Mouse (Mus musculus): ENCODE measurements at regions not wholly inside any gene's neighbourhood (a gene's known extent, or its start where the extent isn't known, plus 50 kb on each side); places are given as distances from the start of the nearest gene placed in this dataset.

DNA sequence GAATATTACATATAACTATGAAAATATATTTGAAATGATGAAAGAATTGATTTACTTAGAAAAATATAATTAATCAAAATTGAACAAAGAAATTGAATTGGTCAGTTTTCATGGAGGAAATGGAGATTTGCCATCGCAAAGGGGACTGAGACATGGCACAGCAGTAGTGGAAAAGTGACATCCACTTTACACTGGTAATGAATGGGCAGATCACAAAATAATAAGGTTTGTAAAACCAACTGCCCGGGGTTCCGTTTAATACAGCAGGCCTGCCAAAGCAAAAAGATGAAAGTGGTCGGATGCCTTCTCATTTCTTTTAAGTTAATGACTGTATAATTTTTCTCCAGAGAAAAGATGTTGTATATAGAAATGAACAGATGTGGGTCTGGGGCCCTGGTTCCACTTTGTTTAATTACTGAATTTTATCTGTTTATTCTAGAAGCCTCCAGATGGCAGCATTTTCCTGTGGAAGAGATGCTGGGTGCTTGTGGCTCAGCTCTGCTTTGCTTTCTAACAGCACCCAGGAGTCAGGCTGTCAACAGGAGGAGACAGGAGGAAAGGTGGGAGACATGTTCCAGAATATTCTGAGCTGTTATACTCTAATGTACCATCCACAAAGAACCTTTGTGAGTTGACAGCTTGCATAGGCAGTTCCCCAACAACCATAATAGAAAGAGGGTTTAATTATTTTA lies 75.6 kb upstream of the Fbxl17 start:
- 63% methylated on average over 4 of the region's 4 CpGs for WGBS
- Histone ChIP-seq H3K27me3 (no peaks in the 10 kb centered on the region), H3K4me2 (replicated peaks) (no peak overlapping the region), H3K9ac (replicated peaks) (no peak overlapping the region), H3K9me3 (no peaks in the 10 kb centered on the region), H3K27ac (no peak overlapping the region), H3K4me1 (replicated peaks) (no peaks in the 10 kb centered on the region), H3K36me3 (no peaks in the 10 kb centered on the region), H3K4me3 (replicated peaks) (no peak overlapping the region)
- peak; percentile 86 for ATAC-seq

DNA sequence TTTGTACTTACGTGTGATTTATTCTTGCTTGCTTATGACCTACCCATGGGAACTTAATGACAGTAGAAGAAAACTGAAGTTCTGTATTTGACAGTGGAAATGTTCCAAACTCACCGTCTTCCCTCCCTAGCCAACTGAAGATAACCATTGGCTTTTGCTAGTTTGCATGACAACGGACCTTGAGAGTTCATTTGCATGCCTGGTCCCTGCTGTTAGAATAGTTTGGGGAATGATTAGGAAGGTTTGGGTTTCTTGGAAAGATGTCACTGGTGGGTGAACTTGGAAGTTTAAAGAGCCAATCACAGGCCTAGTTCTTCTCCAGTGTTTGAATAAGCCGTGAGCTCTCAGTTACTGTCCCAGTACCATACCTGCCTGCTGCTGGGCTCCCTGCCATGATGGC lies 83.1 kb upstream of the Fbxl17 start:
- no peak for ATAC-seq
- H3K4me3 ChIP-seq (replicated peaks), result no peak overlapping the region
- no peak overlapping the region for H3K9ac ChIP-seq (replicated peaks)
- no peak overlapping the region for H3K4me2 ChIP-seq (replicated peaks)
- H3K36me3 ChIP-seq, result no peaks in the 10 kb centered on the region
- H3K4me1 ChIP-seq (replicated peaks), result no peaks in the 10 kb centered on the region
- no peak overlapping the region for H3K27ac ChIP-seq
- no peaks in the 10 kb centered on the region for H3K9me3 ChIP-seq
- 74% methylated on average over 4 of the region's 4 CpGs for WGBS
- H3K27me3 ChIP-seq, result no peaks in the 10 kb centered on the region

DNA sequence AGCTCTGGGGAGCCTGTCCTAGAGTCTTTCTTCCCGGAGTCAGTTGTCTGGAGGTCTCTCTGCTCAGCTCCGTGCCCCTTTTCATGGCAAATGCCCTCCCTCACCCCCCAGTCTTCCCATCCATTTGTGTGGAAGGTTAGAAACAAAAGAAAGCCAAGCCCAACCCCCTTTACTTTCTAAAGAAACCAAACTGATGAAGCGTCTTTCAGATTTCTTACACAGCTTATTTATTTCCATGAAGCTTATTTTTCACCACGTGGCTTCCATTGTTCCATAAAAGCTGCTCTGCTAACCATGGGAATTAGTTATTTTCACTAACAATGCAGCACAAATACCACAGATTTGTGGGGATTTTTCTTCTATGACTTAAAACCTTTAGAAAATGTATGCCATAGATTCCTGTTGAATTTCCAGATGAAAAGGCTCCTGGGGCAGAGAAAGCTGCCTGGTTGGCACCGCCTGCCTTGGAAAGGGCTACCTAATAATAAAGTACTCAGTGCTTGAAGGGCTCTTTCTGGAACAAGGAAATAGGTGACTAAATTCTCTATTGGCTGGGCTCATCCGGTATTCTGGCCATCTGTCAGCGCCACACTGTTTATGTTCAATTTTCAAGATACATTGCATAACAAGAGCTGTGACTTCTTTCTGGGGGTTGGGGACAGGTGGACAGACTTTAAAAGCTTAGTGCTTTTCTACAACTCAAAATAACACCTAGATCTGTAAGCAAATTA lies 107.4 kb upstream of the Fbxl17 start:
- 20% methylated on average over 7 of the region's 7 CpGs for WGBS

DNA sequence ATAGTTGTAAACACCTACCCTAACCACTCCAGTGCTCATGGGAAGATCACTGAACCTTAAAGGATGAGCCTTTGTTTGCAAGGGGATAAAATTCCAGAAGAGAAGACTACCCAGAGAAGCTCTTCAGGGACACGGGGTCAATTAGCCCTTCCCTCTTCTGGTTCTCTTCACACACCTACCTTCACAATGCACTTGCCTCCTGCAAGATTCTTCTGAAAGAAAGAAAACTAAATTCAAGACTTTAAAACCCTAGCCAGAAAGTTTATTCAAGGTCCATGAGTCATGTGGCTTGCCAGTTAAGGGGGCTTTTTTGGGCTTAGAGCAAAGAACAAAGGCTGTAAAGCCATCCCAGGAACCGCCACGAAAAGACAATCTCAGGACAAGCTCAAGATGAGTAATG lies 122.9 kb upstream of the Fbxl17 start:
- no peaks in the 10 kb centered on the region for H3K4me1 ChIP-seq (replicated peaks)
- H3K27me3 ChIP-seq, result no peaks in the 10 kb centered on the region
- H3K27ac ChIP-seq, result no peak overlapping the region
- ATAC-seq, result no peak
- H3K9ac ChIP-seq (replicated peaks), result no peak overlapping the region
- no peaks in the 10 kb centered on the region for H3K36me3 ChIP-seq
- H3K9me3 ChIP-seq, result no peaks in the 10 kb centered on the region
- H3K4me3 ChIP-seq (replicated peaks), result no peak overlapping the region
- H3K4me2 ChIP-seq (replicated peaks), result no peak overlapping the region
- 11% methylated on average over 3 of the region's 3 CpGs for WGBS

More for the DNA sequence above, 107.4 kb upstream of the Fbxl17 start:
- peaks cover 7% of the 10 kb centered on the region for H3K4me1 ChIP-seq (replicated peaks)
- no peak for ATAC-seq
- H3K9ac ChIP-seq (replicated peaks), result no peak overlapping the region
- H3K36me3 ChIP-seq, result no peaks in the 10 kb centered on the region
- H3K9me3 ChIP-seq, result no peaks in the 10 kb centered on the region
- H3K4me3 ChIP-seq (replicated peaks), result no peak overlapping the region
- no peak overlapping the region for H3K4me2 ChIP-seq (replicated peaks)
- H3K27me3 ChIP-seq, result no peaks in the 10 kb centered on the region
- no peak overlapping the region for H3K27ac ChIP-seq

DNA sequence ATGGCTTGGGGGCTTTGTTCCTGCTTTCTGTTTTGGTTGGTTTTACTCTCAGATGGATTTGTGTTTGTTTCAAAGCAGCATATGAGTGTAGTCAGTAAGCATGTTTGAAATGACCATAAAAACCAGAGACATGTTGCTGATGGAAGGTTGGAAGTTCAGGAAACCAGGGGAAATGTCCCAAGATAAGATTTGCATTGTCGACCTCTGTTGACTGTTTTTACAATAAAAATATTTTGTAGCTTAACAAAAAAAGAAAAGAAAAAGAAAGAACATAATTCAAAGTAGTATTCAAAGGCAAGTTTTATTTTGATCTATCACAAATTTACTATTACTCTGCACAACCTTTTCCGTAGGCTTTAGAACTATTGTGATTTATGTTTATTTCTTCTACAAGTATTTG lies 137.8 kb upstream of the Fbxl17 start:
- H3K9me3 ChIP-seq, result no peaks in the 10 kb centered on the region
- whole genome bisulfite sequencing, result 90% methylated on average over 2 of the region's 2 CpGs

DNA sequence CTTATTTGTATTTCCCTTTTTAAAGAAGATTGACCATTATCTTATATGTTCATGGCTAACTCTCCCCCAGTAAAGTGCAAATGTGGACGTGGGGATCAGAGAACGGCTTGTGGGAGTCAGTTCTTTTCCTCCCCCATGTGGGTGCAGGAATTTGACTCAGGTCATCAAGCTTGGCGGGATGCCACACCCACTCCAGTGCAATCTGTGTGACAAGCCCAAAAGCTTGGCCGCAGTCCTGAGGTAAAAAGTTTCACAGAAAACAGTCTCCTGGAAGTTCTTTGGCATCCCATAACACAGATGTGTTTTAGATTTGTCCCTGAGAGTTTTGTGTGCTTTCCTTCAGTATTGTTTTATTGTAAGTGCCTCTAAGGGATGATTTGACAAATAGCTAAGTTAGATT lies 144.6 kb upstream of the Fbxl17 start:
- no peak for ATAC-seq
- Histone ChIP-seq H3K27ac (no peak overlapping the region), H3K4me1 (replicated peaks) (no peaks in the 10 kb centered on the region), H3K36me3 (no peaks in the 10 kb centered on the region), H3K4me3 (replicated peaks) (no peak overlapping the region), H3K9me3 (no peaks in the 10 kb centered on the region), H3K9ac (replicated peaks) (no peak overlapping the region), H3K27me3 (no peaks in the 10 kb centered on the region), H3K4me2 (replicated peaks) (no peak overlapping the region)
- 93% methylated on average over 4 of the region's 4 CpGs for WGBS

More for the DNA sequence above, 137.8 kb upstream of the Fbxl17 start:
- Histone ChIP-seq H3K27me3 (no peaks in the 10 kb centered on the region), H3K4me3 (replicated peaks) (no peak overlapping the region), H3K36me3 (no peaks in the 10 kb centered on the region), H3K9ac (replicated peaks) (no peak overlapping the region), H3K4me2 (replicated peaks) (no peak overlapping the region), H3K4me1 (replicated peaks) (no peaks in the 10 kb centered on the region), H3K27ac (no peak overlapping the region)
- no peak for ATAC-seq

DNA sequence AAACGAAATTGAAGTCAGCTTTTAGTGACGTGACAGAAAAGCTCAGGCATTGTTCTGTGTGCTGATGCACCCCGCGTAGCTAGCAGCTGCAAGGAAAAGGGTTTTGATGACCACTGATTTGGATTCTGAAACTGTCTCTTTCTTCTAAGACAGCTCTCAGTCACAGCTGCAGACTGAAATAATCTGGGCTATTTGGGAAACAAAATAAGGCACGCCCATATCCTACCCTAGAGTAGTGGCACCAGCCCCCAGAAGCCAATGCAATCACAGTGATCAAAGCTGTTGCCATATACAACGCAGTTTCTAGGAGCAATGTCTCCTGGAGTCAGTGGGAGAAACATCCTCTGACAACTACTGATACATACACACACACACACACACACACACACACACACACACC lies 157.9 kb upstream of the Fbxl17 start:
- ATAC-seq, result no peak

DNA sequence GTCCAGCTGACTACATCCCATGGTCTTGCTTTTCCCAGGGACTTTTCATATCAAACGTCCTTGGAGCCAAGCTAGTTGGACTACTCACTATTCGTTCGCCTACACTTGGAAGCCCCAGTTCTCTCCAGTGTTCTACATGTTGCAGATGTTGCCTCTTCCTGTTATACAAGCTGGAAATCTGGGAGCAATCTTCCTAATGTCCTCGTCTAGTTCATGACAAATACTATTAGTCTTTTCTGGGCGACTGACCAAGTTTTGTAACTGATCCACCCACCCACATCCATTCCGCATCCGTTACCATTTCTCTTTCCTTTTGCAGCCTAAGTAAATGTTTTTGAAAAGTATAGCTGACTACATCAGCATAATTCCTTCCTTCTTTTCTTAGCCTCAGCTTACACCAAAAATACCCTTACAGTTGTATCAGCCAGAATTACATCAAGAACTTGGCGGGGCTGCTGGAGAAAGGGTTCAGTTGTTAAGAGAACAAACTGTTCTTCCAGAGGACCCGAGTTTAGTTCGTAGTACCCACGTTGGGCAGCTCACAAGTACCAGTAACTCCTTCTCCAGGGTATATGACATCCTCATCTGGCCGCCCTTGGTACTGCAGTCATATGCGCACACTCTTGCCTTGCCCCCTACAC lies 161.1 kb upstream of the Fbxl17 start:
- no peaks in the 10 kb centered on the region for H3K4me1 ChIP-seq (replicated peaks)
- ATAC-seq, result no peak
- H3K36me3 ChIP-seq, result no peaks in the 10 kb centered on the region
- no peak overlapping the region for H3K4me3 ChIP-seq (replicated peaks)
- no peaks in the 10 kb centered on the region for H3K9me3 ChIP-seq
- no peaks in the 10 kb centered on the region for H3K27me3 ChIP-seq
- no peak overlapping the region for H3K9ac ChIP-seq (replicated peaks)
- 90% methylated on average over 13 of the region's 13 CpGs for WGBS
- H3K4me2 ChIP-seq (replicated peaks), result no peak overlapping the region
- no peak overlapping the region for H3K27ac ChIP-seq

More for the DNA sequence above, 157.9 kb upstream of the Fbxl17 start:
- no peaks in the 10 kb centered on the region for H3K27me3 ChIP-seq
- H3K4me2 ChIP-seq (replicated peaks), result no peak overlapping the region
- H3K27ac ChIP-seq, result no peak overlapping the region
- H3K4me3 ChIP-seq (replicated peaks), result no peak overlapping the region
- H3K4me1 ChIP-seq (replicated peaks), result no peaks in the 10 kb centered on the region
- no peaks in the 10 kb centered on the region for H3K36me3 ChIP-seq
- no peak overlapping the region for H3K9ac ChIP-seq (replicated peaks)
- 60% methylated on average over 6 of the region's 6 CpGs for WGBS
- H3K9me3 ChIP-seq, result no peaks in the 10 kb centered on the region

DNA sequence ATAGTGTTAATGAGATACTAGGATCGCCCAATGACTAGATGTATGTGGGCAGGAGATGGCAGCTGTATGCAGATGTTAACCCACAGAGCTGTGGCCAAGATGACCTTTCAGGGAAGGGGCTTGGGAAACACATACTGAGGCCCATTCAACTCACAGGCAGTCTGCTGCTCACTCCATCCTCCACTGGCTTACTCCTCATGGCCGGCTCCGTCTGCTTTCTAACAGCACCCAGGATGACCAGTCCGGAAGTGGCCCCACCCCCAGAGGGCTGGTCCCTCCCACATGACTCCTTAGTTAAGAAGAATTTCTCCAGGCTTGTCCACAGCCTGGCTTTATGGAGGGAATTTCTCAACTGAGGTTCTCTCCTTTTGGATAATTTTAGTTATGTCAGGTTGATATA lies 161.8 kb upstream of the Fbxl17 start:
- Histone ChIP-seq H3K27ac (no peak overlapping the region), H3K4me3 (replicated peaks) (no peak overlapping the region), H3K27me3 (no peaks in the 10 kb centered on the region), H3K9ac (replicated peaks) (no peak overlapping the region), H3K4me2 (replicated peaks) (no peak overlapping the region), H3K9me3 (no peaks in the 10 kb centered on the region), H3K4me1 (replicated peaks) (no peaks in the 10 kb centered on the region), H3K36me3 (no peaks in the 10 kb centered on the region)
- 91% methylated on average over 4 of the region's 4 CpGs for WGBS
- no peak for ATAC-seq

DNA sequence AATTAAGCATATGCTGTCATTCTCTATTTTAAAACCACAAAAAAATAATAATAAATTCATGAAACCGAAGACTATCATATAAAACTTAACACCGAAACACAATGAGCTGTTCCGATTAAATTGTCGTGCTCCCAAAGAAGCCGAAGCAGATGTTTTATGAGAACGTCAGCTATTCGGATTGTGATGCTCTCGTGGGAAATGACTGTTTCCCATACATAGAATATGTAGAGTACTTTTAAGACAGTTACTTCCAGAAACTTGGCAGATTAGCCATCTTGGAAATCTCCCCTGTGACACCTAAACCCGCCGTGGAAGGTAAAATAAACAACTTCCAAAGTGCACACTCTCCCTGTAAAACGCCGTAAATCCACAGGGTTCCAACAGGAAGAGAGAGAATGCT lies 162.4 kb upstream of the Fbxl17 start:
- ATAC-seq, result no peak
- Histone ChIP-seq H3K4me2 (replicated peaks) (no peak overlapping the region), H3K9ac (replicated peaks) (no peak overlapping the region), H3K36me3 (no peaks in the 10 kb centered on the region), H3K4me3 (replicated peaks) (no peak overlapping the region), H3K9me3 (no peaks in the 10 kb centered on the region), H3K4me1 (replicated peaks) (no peaks in the 10 kb centered on the region), H3K27ac (no peak overlapping the region), H3K27me3 (no peaks in the 10 kb centered on the region)
- WGBS, result 84% methylated on average over 12 of the region's 12 CpGs

DNA sequence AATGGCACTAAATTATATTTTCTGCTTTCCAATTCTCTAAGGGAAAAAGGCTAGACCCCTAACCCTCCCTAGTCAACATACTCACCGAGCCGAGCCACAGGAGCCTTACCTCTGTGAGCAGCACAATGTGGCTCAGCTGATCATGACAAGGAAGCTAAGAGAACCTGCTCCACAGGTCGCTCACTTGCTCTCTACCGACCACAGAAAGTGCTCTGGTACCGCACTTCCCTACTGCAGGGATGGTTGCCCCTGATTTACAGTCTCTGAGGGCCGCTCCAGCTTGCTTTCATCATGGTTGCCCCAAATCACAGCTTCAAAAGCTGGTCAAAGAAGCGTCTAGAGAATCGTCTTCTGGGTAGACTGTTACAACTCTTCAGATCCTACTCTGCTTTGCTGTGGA lies 177.0 kb upstream of the Fbxl17 start:
- Histone ChIP-seq H3K9me3 (no peaks in the 10 kb centered on the region), H3K27me3 (no peaks in the 10 kb centered on the region), H3K4me3 (replicated peaks) (no peak overlapping the region), H3K27ac (no peak overlapping the region), H3K4me2 (replicated peaks) (no peak overlapping the region), H3K9ac (replicated peaks) (no peak overlapping the region), H3K36me3 (no peaks in the 10 kb centered on the region), H3K4me1 (replicated peaks) (no peaks in the 10 kb centered on the region)
- ATAC-seq, result no peak
- WGBS, result 84% methylated on average over 8 of the region's 8 CpGs

DNA sequence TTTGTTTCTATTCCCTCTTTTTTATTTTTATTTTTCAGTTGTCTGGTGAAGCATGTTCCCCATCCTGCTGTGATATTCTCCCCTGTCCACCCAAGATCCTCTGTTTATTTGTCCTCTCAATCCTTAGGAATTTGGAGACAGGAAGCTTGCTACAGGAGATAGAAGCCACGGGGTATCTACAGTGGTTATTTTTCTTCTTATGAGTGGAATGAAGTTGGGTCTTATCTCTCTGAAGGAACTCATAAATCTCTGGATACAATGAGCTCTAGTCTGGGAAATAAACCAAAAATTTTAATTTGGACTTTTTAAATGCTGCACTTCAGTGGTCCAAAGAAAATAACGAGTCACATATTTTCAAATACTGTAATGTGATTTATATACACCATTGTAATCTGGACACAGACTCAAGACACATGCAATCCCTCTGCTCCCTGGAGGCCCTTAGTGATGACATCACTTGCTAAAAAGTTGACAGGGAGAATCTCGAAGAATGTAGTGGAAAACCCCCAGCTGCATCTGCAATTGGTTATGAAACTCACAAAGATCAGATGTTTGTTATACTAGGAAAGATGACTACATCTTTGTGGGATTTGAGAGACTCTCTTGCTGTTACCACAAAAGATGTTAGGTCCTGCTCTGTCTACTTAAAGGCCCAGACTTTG lies 178.3 kb upstream of the Fbxl17 start:
- no peaks in the 10 kb centered on the region for H3K36me3 ChIP-seq
- no peaks in the 10 kb centered on the region for H3K4me1 ChIP-seq (replicated peaks)
- no peak overlapping the region for H3K9ac ChIP-seq (replicated peaks)
- WGBS, result 92% methylated on average over 3 of the region's 3 CpGs
- no peak overlapping the region for H3K4me2 ChIP-seq (replicated peaks)
- H3K9me3 ChIP-seq, result no peaks in the 10 kb centered on the region
- no peak for ATAC-seq
- no peak overlapping the region for H3K27ac ChIP-seq
- no peaks in the 10 kb centered on the region for H3K27me3 ChIP-seq
- H3K4me3 ChIP-seq (replicated peaks), result no peak overlapping the region
